Mouse (Mus musculus): ENCODE results near the gene Ap3b1. TPM values are rescaled to one million over a fixed set of nuclear protein-coding genes. Genes with fewer than 3 reads are reported as not detected.

The Ap3b1 gene
- polyA plus RNA-seq, 1 experiment from 2014 or later, result 34.4 TPM

DNA sequence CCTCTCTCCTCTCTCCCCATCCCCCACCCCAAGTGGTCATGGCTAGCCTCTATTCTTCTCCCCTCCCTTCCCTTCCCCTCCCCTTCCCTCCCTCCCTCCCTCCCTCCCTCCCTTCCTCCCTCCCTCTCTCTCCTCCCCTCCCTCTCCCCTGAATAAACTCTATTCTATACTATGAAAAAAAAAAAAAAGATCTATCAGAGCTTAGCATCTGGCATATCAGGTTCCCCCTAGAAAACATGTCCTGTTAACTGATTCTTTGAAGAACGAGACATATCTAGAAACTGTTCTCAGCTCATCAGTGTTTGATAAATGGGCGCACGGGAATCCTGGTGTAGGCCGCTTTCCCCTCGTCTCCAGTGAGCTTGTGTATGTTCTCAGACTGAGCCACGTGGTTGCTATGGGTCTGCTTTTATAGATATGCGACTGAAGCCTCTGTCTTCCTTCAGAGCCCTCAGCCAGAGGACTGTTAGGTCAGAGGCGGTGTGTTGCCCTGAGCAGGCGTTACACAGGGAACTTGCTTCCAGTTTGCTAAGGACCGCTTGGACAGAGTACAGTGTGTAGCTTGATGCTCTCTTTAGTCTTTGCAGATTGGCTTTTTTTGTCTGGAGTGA is 154.5 kb downstream of the Ap3b1 start:
- Histone ChIP-seq H3K4me3 (replicated peaks; ENCODE audit: low read length) (no peak overlapping the region), H3K36me3 (ENCODE audit: control insufficient read depth, insufficient read depth) (no peaks in the 10 kb centered on the region), H3K4me2 (ENCODE audit: low read length) (no peak overlapping the region), H3K27ac (ENCODE audit: low read length) (no peak overlapping the region), H3K4me1 (replicated peaks; ENCODE audit: control insufficient read depth, insufficient read depth, low read length) (peaks cover 4% of the 10 kb centered on the region), H3K9ac (replicated peaks; ENCODE audit: low read depth, low read length) (no peak overlapping the region), H3K27me3 (replicated peaks; ENCODE audit: control insufficient read depth, insufficient read depth, low read length) (no peaks in the 10 kb centered on the region), H3K9me3 (ENCODE audit: control insufficient read depth, low read length) (no peaks in the 10 kb centered on the region)
- 76% methylated on average over 10 of the region's 10 CpGs for WGBS
- ATAC-seq, result no peak

GRCm38 (mm10) chr13:94513898-94514297 is 155.1 kb downstream of the Ap3b1 start:
- WGBS, result 90% methylated on average over 9 of the region's 9 CpGs
- H3K9ac ChIP-seq (replicated peaks; ENCODE audit: low read depth, low read length), result no peak overlapping the region
- H3K4me1 ChIP-seq (replicated peaks; ENCODE audit: control insufficient read depth, insufficient read depth, low read length), result peaks cover 4% of the 10 kb centered on the region
- no peaks in the 10 kb centered on the region for H3K9me3 ChIP-seq (ENCODE audit: control insufficient read depth, low read length)
- H3K4me2 ChIP-seq (ENCODE audit: low read length), result no peak overlapping the region
- no peaks in the 10 kb centered on the region for H3K36me3 ChIP-seq (ENCODE audit: control insufficient read depth, insufficient read depth)
- H3K27ac ChIP-seq (ENCODE audit: low read length), result no peak overlapping the region
- no peaks in the 10 kb centered on the region for H3K27me3 ChIP-seq (replicated peaks; ENCODE audit: control insufficient read depth, insufficient read depth, low read length)
- no peak overlapping the region for H3K4me3 ChIP-seq (replicated peaks; ENCODE audit: low read length)
- ATAC-seq, result no peak

GRCm38 (mm10) chr13:94514992-94515391 is 156.2 kb downstream of the Ap3b1 start:
- Histone ChIP-seq H3K4me1 (replicated peaks; ENCODE audit: control insufficient read depth, insufficient read depth, low read length) (peaks cover under 1% of the 10 kb centered on the region; the same call in 1 of the 2 replicates), H3K9me3 (ENCODE audit: control insufficient read depth, low read length) (no peaks in the 10 kb centered on the region), H3K9ac (replicated peaks; ENCODE audit: low read depth, low read length) (no peak overlapping the region), H3K4me2 (ENCODE audit: low read length) (no peak overlapping the region), H3K27me3 (replicated peaks; ENCODE audit: control insufficient read depth, insufficient read depth, low read length) (no peaks in the 10 kb centered on the region), H3K27ac (ENCODE audit: low read length) (no peak overlapping the region), H3K36me3 (ENCODE audit: control insufficient read depth, insufficient read depth) (no peaks in the 10 kb centered on the region), H3K4me3 (replicated peaks; ENCODE audit: low read length) (no peak overlapping the region)
- ATAC-seq, result no peak

DNA sequence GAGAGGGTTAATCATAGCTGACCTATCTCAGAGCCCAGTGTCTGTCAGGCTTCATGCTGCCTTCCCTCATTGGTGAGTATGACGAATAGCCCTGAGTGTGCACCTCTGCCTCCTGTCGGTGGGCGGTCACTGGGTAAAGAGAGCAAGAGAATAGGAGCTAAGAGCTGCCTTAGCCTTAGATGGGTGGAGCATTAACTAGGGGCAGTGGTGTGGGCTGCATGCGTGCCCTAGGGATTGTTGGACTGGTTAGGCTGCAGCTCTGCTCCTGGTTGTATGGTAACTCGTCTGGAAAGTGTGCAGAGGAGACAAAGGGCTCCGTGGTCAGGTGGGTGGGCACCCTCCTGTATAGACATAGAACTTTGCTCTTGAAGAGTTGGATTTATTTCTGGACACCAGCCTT is 157.8 kb downstream of the Ap3b1 start:
- no peaks in the 10 kb centered on the region for H3K27me3 ChIP-seq (replicated peaks; ENCODE audit: control insufficient read depth, insufficient read depth, low read length)
- ATAC-seq, result no peak
- 81% methylated on average over 6 of the region's 6 CpGs for WGBS

DNA sequence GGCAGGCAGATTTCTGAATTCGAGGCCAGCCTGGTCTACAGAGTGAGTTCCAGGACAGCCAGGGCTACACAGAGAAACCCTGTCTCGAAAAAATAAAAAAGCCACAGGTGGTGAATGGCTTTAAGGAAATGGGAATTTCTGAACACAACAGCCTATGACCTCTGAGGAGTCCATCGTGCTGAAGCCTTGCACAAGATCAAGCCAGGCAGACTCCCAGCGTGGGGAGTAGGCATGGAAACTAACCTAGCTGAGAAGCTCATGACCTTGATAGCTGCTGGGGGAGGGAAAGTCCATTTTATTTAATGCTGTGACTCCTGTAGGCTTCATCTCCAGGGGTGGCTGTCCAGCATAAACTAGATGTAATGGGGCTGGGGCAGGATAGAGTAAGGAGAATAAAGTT is 159.4 kb downstream of the Ap3b1 start:
- Histone ChIP-seq H3K27me3 (replicated peaks; ENCODE audit: control insufficient read depth, insufficient read depth, low read length) (no peaks in the 10 kb centered on the region), H3K9me3 (ENCODE audit: control insufficient read depth, low read length) (no peaks in the 10 kb centered on the region), H3K9ac (replicated peaks; ENCODE audit: low read depth, low read length) (no peak overlapping the region), H3K27ac (ENCODE audit: low read length) (no peak overlapping the region), H3K36me3 (ENCODE audit: control insufficient read depth, insufficient read depth) (no peaks in the 10 kb centered on the region), H3K4me2 (ENCODE audit: low read length) (no peak overlapping the region), H3K4me3 (replicated peaks; ENCODE audit: low read length) (no peak overlapping the region), H3K4me1 (replicated peaks; ENCODE audit: control insufficient read depth, insufficient read depth, low read length) (no peaks in the 10 kb centered on the region)
- 93% methylated on average over 4 of the region's 4 CpGs for WGBS
- no peak for ATAC-seq

More for the DNA sequence above, 157.8 kb downstream of the Ap3b1 start:
- no peaks in the 10 kb centered on the region for H3K9me3 ChIP-seq (ENCODE audit: control insufficient read depth, low read length)
- no peak overlapping the region for H3K27ac ChIP-seq (ENCODE audit: low read length)
- H3K9ac ChIP-seq (replicated peaks; ENCODE audit: low read depth, low read length), result no peak overlapping the region
- no peaks in the 10 kb centered on the region for H3K4me1 ChIP-seq (replicated peaks; ENCODE audit: control insufficient read depth, insufficient read depth, low read length)
- no peak overlapping the region for H3K4me3 ChIP-seq (replicated peaks; ENCODE audit: low read length)
- H3K36me3 ChIP-seq (ENCODE audit: control insufficient read depth, insufficient read depth), result no peaks in the 10 kb centered on the region
- no peak overlapping the region for H3K4me2 ChIP-seq (ENCODE audit: low read length)

- no peaks in the 10 kb centered on the region for H3K36me3 ChIP-seq (ENCODE audit: control insufficient read depth, insufficient read depth)
- H3K4me3 ChIP-seq (replicated peaks; ENCODE audit: low read length), result no peak overlapping the region
- H3K27me3 ChIP-seq (replicated peaks; ENCODE audit: control insufficient read depth, insufficient read depth, low read length), result no peaks in the 10 kb centered on the region
- no peak for ATAC-seq
- H3K9me3 ChIP-seq (ENCODE audit: control insufficient read depth, low read length), result no peaks in the 10 kb centered on the region
- H3K4me2 ChIP-seq (ENCODE audit: low read length), result no peak overlapping the region
- no peak overlapping the region for H3K27ac ChIP-seq (ENCODE audit: low read length)
- 86% methylated on average over 8 of the region's 8 CpGs for WGBS
- H3K4me1 ChIP-seq (replicated peaks; ENCODE audit: control insufficient read depth, insufficient read depth, low read length), result no peaks in the 10 kb centered on the region
- no peak overlapping the region for H3K9ac ChIP-seq (replicated peaks; ENCODE audit: low read depth, low read length)
Measured at GRCm38 (mm10) chr13:94519276-94519675, 160.5 kb downstream of the Ap3b1 start.

DNA sequence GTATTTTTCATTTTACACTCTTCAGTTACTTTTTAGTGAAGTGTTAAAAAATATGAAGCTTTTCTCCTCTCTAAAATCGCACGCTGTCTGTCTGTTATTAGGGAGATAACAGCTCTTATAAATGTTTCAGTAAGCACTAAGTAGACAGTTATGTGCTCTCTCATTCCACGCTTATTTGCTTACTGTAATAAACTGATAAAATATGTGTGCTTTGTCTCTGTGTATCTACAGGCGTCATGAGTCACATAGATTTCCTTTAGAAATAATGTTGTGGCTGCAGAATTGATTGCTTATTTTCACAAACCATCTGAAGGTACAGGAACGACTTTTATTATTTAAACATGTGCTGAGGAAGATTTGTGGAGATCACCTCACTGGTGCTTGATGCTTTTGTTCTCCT is 164.5 kb downstream of the Ap3b1 start:
- Histone ChIP-seq H3K27ac (ENCODE audit: low read length) (no peak overlapping the region), H3K4me2 (ENCODE audit: low read length) (no peak overlapping the region), H3K4me3 (replicated peaks; ENCODE audit: low read length) (no peak overlapping the region), H3K9ac (replicated peaks; ENCODE audit: low read depth, low read length) (no peak overlapping the region), H3K36me3 (ENCODE audit: control insufficient read depth, insufficient read depth) (no peaks in the 10 kb centered on the region), H3K27me3 (replicated peaks; ENCODE audit: control insufficient read depth, insufficient read depth, low read length) (no peaks in the 10 kb centered on the region), H3K4me1 (replicated peaks; ENCODE audit: control insufficient read depth, insufficient read depth, low read length) (no peaks in the 10 kb centered on the region), H3K9me3 (ENCODE audit: control insufficient read depth, low read length) (no peaks in the 10 kb centered on the region)
- no peak for ATAC-seq
- 77% methylated on average over 5 of the region's 5 CpGs for WGBS

- H3K4me1 ChIP-seq (replicated peaks; ENCODE audit: control insufficient read depth, insufficient read depth, low read length), result no peaks in the 10 kb centered on the region
- ATAC-seq, result no peak
- no peaks in the 10 kb centered on the region for H3K9me3 ChIP-seq (ENCODE audit: control insufficient read depth, low read length)
- WGBS, result 83% methylated on average over 7 of the region's 7 CpGs
- H3K27ac ChIP-seq (ENCODE audit: low read length), result no peak overlapping the region
- H3K4me3 ChIP-seq (replicated peaks; ENCODE audit: low read length), result no peak overlapping the region
- H3K4me2 ChIP-seq (ENCODE audit: low read length), result no peak overlapping the region
- no peaks in the 10 kb centered on the region for H3K36me3 ChIP-seq (ENCODE audit: control insufficient read depth, insufficient read depth)
- no peaks in the 10 kb centered on the region for H3K27me3 ChIP-seq (replicated peaks; ENCODE audit: control insufficient read depth, insufficient read depth, low read length)
- H3K9ac ChIP-seq (replicated peaks; ENCODE audit: low read depth, low read length), result no peak overlapping the region
Measured at GRCm38 (mm10) chr13:94524669-94525238, 166.0 kb downstream of the Ap3b1 start.

GRCm38 (mm10) chr13:94529138-94529537 is 170.4 kb downstream of the Ap3b1 start:
- H3K9me3 ChIP-seq (ENCODE audit: control insufficient read depth, low read length), result no peaks in the 10 kb centered on the region
- no peaks in the 10 kb centered on the region for H3K4me1 ChIP-seq (replicated peaks; ENCODE audit: control insufficient read depth, insufficient read depth, low read length)
- no peak overlapping the region for H3K4me2 ChIP-seq (ENCODE audit: low read length)
- no peak overlapping the region for H3K9ac ChIP-seq (replicated peaks; ENCODE audit: low read depth, low read length)
- H3K27me3 ChIP-seq (replicated peaks; ENCODE audit: control insufficient read depth, insufficient read depth, low read length), result no peaks in the 10 kb centered on the region
- no peak for ATAC-seq
- H3K36me3 ChIP-seq (ENCODE audit: control insufficient read depth, insufficient read depth), result no peaks in the 10 kb centered on the region
- no peak overlapping the region for H3K27ac ChIP-seq (ENCODE audit: low read length)
- 89% methylated on average over 5 of the region's 5 CpGs for WGBS
- no peak overlapping the region for H3K4me3 ChIP-seq (replicated peaks; ENCODE audit: low read length)

GRCm38 (mm10) chr13:94533516-94533915 is 174.8 kb downstream of the Ap3b1 start:
- Histone ChIP-seq H3K9me3 (ENCODE audit: control insufficient read depth, low read length) (no peaks in the 10 kb centered on the region), H3K4me2 (ENCODE audit: low read length) (no peak overlapping the region), H3K27ac (ENCODE audit: low read length) (no peak overlapping the region), H3K27me3 (replicated peaks; ENCODE audit: control insufficient read depth, insufficient read depth, low read length) (no peaks in the 10 kb centered on the region), H3K4me3 (replicated peaks; ENCODE audit: low read length) (no peak overlapping the region), H3K36me3 (ENCODE audit: control insufficient read depth, insufficient read depth) (no peaks in the 10 kb centered on the region), H3K9ac (replicated peaks; ENCODE audit: low read depth, low read length) (no peak overlapping the region), H3K4me1 (replicated peaks; ENCODE audit: control insufficient read depth, insufficient read depth, low read length) (no peaks in the 10 kb centered on the region)
- WGBS, result 92% methylated on average over 8 of the region's 8 CpGs
- ATAC-seq, result no peak

All from forebrain, embryonic 16.5 days (tissue).